Mouse (Mus musculus) brain, embryonic 18.5 days (tissue): ENCODE data around the gene Fut2.
A peak's percentile ranks its signal among the peaks of the same experiment; 100 is the strongest.

Experiments
- DNase-seq: peaks from one replicate; pipeline ENCODE4 v3.0.0-alpha.2; 2012; ENCODE audit warnings: low read depth, low spot score

Fut2 gene

GRCm38 (mm10) chr7:45666161-45666560, at the start of gene Fut2:
Gene Fut2, minus strand, starts transcription at chr7:45666394.
- no peak for DNase-seq

- peak; percentile 95 for DNase-seq
Measured at GRCm38 (mm10) chr7:45715090-45715708, 49.0 kb upstream of the Fut2 start, which contains the start of gene Rpl18. Gene Rpl18, plus strand, starts transcription at chr7:45715457.

GRCm38 (mm10) chr7:45714630-45715089, 48.5 kb upstream of the Fut2 start:
- no peak for DNase-seq

GRCm38 (mm10) chr7:45713881-45714520, 47.8 kb upstream of the Fut2 start:
- DNase-seq = no peak

DNA sequence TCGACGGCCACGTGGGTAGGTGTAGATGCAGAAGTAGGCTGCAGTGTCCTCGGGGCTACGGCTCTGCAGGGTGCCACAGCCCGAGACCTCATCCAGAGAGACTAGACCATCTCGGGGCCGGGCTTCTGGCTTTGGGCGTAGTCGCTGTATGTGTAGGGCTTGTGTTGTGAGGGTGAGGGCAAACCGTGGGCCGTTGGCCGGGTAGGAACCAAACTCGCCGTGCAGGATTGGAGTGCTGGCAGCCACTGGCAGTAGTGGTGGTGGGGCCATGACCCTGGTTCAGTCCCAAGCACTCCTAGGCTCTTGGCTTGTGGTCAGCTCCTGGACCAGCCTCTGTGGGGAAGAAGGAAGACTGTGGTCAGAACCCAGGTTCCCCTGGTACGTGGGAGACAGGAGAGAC, 47.2 kb upstream of the Fut2 start:
- no peak for DNase-seq

GRCm38 (mm10) chr7:45712022-45712757, 46.0 kb upstream of the Fut2 start:
- DNase-seq = no peak

- no peak for DNase-seq
Measured at GRCm38 (mm10) chr7:45711316-45712021, 45.3 kb upstream of the Fut2 start.

DNA sequence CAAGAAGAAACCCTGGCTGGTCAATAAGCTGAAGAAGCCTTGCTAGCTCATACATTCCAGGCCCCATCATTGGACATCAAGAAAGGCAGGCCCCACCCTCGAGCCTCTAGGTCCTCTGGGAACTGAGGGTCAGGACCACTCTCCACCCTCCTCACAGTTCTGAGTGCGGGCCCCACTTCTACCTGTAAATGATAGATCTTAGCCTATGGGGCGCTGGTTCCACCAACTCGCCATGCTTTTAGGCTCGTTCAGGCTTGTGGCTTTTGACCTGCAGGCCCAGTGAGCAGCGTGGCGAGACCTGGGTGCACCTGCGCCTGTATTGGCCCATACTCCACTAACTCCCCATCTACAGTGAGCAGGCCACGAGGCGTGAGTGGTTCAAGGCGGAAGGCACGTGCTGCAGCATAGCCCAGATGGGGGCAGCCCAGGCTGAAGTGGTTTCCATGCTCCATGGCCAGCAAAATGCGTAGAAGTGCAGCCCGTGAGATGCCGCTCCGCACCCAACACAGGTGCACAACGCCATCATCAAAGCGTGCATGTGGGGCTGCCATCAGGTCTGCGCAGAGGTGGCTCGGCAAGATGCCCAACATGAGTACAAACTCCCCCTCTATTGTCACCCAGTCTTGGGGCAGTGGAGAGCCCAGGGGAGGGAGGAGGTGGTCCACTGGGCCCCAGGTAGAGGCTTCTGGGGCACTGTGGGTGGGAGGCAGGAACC, 44.4 kb upstream of the Fut2 start:
- DNase-seq = no peak

DNA sequence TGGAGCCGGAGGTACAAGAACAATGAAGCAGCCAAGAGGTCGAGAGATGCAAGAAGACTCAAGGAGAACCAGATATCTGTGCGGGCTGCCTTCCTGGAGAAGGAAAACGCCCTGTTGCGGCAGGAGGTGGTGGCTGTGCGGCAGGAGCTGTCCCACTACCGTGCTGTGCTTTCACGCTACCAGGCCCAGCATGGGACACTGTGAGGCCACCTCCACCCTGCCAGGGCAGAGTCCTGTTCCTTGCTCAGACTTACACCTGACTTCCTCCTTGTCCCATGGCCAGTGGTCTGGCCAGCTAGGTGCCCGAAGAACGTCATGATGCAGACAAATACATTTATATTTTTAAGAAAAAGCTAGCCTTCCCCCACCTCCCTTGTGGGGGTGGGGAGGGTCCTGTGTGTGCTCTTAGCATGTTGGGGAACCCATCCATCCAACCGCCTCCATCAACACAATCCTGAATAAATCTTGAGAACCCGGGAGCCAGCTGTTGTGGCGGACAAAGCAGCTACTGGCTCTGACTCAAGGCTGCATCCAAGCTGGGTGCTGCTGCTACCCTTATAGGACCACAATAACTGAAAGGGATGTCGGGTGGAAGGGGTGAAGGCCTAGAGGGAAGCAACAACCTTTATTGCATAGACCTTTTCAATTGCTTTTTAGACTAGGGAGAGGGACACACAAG, 43.6 kb upstream of the Fut2 start:
- DNase-seq = no peak

DNA sequence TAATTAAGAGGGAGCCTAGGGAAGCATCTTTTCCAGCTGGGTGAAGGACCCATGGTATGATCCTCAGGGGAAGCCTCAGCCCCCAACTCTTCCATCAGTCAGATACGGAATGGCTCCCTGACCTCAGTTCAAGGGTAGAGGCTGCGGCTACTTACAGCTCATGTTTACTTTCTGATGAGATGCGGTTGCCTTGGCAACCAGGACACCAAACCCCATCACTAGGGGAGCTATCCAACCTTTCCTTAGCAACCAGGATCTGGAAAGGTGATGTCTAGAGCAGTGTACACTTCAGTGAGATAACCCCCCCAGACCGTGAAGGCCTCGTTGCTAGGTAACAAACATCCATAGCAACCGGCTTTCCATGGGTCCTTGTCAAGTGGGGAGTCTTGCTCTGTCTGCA, 42.8 kb upstream of the Fut2 start:
- DNase-seq = no peak

DNA sequence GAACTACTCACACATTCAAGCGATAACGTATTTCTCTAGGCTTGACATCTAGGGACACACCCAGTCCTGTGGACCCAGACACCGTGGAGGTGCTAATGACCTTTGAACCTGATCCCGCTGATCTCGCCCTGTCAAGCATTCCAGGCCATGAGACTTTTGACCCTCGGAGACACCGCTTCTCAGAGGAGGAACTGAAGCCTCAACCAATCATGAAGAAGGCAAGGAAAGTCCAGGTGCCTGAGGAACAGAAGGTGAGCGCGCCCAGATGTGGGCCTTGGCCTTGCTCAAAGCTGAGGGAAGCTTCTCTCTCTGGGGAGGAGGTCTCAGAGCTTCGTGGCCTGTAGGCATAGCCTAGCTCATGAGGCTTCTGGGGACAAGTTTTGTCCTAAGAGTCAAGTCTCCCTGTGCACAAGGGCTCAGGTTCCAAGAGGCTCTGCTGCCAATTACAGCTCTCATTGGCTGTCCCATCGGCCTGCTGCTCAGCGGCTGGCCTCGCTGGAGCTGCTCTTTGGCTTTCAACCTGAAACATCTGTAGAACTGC, 42.1 kb upstream of the Fut2 start:
- no peak for DNase-seq

DNA sequence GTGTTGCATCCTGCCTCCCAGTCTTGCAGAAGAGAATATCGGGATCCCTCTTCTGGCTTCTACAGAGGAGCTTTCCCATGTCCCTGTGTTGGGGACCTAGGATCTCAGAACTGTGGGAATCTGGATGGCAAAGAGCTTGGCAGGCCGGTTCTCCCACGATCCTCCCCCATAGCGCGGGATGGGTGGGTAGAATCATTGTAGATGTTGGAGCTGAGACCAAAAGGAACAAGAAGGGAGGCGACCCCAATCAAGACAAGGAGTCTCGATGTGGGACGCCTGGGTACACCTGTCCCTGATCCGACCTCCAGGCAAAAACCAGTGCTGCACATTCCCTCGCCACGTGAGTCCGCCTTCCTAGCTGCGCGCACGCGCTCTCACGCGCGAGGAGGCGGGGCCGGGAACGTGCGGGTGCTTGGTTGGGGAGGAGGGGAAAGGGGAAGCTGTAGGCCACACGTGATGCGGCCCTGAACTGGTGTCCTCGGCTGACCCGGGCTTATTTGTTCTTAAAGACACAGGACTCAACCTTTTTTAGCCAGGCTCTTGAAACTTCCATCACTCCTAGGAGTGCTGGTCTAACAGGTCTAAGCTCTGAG, 41.3 kb upstream of the Fut2 start:
- no peak for DNase-seq

- no peak for DNase-seq
Measured at GRCm38 (mm10) chr7:45706721-45707241, 40.6 kb upstream of the Fut2 start.

- no peak for DNase-seq
Measured at GRCm38 (mm10) chr7:45705873-45706281, 39.7 kb upstream of the Fut2 start.

GRCm38 (mm10) chr7:45705443-45705864, 39.3 kb upstream of the Fut2 start:
- DNase-seq = no peak

GRCm38 (mm10) chr7:45704730-45705442, 38.7 kb upstream of the Fut2 start, which contains the start of gene Dbp:
Gene Dbp, plus strand, starts transcription at chr7:45705088.
- peak; percentile 99 for DNase-seq

DNA sequence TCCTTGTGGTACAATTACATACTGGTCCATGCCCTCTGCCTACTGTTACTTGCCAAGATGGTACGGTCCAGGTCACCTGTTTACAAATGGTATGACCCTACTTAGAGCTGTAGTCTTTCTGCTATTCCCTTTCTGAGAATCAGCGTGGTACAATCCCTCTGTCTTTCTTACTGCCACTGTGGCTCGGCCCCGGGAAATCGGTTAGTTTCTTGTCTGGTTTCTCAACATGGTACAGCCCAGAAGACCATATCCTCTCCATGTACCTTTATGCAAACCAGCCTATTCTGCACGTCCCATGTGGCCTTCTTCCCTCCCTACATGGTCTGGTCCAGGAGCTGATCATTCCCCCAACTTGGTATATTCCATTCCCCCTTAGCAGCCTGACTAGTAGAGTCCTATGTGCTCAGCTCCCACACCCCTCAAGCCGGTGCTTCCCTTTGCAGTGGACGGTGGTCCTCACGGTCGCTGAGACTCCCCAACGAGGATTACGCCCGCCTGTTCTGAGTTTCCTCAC, 37.9 kb upstream of the Fut2 start:
- DNase-seq = peak; percentile 82

DNA sequence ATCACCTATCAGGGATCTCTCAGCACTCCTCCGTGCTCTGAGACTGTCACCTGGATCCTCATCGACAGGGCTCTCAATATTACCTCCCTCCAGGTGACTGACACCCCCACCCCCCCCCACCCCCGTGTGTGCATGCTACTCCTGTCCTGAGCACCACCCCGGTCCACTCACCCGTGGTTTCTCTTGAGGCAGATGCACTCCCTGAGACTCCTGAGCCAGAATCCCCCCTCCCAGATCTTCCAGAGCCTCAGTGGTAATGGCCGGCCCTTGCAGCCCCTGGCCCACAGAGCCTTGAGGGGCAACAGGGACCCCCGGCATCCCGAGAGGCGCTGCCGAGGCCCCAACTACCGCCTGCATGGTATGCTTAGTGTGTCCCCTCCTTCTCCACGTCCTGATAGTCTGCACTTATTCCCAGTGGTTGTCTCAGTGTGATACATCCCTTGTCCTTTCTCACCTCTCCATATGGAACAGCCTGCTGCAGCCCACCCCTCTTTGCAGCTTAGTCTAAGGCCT, 37.4 kb upstream of the Fut2 start:
- DNase-seq = no peak
